Mouse (Mus musculus) adrenal gland, adult (tissue): ENCODE measurements around the gene Dock11.

Source experiments
- DNase-seq, 2 experiments: peaks; one replicate each; pipeline ENCODE4 v3.0.0; 2022 to 2023; ENCODE audit warnings: low spot score in 1 of 2; ENCODE audit not compliant: inconsistent age in 2 of 2

Dock11 gene

DNA sequence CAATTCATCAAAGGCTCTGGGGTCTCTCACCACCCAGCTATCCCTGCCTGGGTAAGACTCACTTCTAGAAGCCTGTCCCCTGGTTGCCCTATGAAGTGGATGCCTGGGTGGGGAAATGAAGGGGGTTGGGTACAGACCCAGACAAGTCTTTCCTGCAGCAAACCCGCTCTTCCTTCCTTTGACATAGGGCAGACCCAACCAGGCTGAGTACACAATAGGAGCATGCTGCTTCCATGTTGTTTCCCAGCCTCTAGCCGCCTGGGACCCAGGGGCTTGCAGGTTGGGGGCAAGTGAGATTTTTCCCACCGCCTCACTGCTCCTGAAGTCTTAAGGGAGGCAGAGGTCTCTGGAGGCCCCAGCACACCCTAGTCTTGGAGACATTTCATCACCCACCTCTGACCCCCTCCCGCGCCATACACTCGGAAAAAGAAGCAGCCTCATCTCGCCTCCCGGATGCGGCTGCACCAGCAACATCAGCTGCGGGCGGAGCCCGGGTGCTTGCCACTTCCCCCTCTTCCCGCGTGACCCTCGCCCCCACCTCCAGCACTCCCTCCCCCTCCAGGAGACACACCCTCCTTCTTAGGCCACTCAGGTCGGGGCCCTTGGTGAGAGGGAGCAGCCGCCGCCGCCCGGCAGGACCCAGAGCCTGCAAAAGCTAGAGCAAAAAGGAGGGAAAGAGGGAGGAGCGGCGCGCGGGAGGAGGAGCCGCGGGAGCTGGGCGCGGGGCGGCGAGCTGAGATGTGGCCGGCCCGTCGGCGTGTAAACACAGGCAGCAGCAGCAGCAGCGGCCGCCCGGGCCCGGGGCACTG, at the start of gene Dock11:
Dock11 (plus strand) TSS at position 746 of the 809 bp plus-strand sequence.
- DNase-seq = peak; percentile 53 to 77

GRCm38 (mm10) chrX:35879703-35880102, 8.9 kb upstream of the Dock11 start:
- no peak for DNase-seq

- DNase-seq = peak; percentile 11 to 50
Observed at GRCm38 (mm10) chrX:35888945-35889799, 540 bp downstream of the Dock11 start.

DNA sequence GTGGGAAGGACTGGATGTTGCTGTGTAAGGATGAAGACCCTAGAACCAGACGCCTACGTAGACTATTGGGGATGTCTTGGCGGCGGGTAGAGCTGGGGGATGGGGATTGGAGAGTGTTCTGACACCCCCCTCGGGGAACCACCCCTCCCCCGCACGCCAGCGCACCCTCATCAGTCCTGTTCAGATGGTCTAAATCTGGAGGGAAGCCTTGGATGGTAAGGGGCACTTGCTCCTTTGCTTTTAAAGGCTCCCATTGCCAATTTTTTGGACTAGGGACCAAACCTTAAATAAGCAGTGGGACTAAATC, 1.1 kb downstream of the Dock11 start:
- DNase-seq = no peak

DNA sequence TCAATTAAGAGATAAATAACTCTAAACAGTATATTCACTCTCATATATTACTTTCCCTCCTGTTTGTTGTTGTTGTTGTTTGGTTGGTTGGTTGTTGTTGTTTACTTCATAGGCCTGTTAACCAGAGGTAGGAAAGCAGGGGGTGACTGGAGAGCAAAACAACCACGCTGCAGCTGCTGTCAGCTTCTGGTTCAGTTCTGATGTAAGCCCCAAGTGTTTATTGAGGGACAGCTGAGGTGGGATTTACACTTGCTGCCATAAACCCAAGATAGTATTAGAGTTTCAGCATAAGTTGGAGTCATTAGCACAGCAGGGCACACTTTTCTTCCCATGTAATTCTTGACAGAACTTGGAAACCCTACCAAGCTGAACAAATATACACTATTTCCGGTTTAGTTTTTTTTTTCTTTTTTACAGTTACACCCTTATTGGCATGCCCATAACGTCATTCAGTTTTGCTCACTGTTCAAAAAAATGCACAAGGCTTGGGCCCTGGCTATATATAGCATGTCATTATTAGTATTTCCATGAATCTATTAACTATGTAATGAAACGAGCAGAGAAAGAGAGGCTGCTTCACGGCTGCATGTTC, 3.0 kb downstream of the Dock11 start:
- no peak for DNase-seq

DNA sequence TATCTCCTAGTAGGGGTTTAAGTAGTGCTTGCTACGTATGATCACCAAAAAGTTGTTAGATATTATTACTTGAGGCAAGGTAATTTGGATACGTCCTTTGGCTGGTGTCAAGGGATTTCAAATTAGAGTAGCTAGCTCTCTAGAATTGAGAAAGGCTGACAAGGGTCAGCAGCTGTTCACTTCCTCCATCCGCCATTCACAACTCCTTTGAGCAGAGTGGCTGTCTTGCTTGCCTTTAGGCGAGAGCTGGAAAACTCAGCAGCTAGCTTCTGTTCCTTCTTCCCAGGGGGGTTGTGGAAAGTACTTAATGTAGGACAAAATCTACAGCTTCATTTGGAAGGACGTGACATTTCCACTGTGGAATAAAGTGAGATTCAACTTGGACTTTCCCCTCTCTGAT, 3.7 kb downstream of the Dock11 start:
- DNase-seq = no peak

DNA sequence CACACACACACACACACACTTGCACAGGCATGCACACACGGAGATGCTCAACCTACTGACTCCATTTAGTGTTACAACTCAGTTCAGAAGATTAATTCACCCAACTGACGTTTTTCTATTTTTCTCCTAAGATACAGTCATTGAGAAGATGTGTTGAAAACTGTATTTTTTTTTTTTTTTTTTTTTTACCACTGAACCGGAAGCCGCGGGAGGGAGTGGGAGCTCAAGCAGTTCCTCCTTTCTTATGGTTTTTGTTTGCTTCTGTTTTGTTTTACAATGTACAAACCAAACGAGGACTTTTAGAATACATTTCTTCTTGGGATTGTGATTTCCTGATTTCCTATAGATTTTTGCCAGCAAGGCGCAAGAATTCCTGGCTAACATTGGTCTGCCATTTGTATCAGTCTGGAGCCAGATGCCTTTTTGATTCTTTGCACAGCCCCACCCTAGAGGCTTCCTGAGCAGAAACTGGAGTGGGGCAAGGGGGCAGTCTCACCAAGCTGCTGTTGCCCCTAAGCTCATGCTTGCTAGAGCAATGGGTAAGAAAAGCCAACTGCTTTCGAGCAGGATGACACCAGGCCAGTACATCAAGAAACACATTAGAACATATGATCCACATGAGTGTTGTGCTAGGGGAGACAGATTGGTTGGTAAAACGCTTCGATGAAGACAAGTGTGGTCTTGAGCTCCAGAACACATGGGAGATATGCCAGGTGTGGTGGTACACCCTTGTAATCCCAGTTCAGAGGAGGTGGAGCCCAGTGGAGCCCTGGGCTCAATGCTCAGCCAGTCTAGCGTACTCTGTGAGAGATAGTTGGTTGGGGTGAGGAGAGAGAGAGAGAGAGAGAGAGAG, 9.2 kb downstream of the Dock11 start:
- no peak for DNase-seq

GRCm38 (mm10) chrX:35898501-35898766, 9.8 kb downstream of the Dock11 start:
- DNase-seq = no peak

GRCm38 (mm10) chrX:35904352-35904751, 15.7 kb downstream of the Dock11 start:
- DNase-seq = peak in 1 of 2 experiments; percentile 61

GRCm38 (mm10) chrX:35906696-35907330, 18.2 kb downstream of the Dock11 start:
- DNase-seq = no peak

- DNase-seq = no peak
Observed at GRCm38 (mm10) chrX:35919558-35919957, 30.9 kb downstream of the Dock11 start.

- DNase-seq = no peak
Observed at GRCm38 (mm10) chrX:35920096-35920607, 31.5 kb downstream of the Dock11 start.

- DNase-seq = no peak
Observed at GRCm38 (mm10) chrX:35921922-35922321, 33.3 kb downstream of the Dock11 start.

- DNase-seq = no peak
Observed at GRCm38 (mm10) chrX:35924705-35925264, 36.2 kb downstream of the Dock11 start.

GRCm38 (mm10) chrX:35930094-35930933, 41.7 kb downstream of the Dock11 start:
- no peak for DNase-seq

DNA sequence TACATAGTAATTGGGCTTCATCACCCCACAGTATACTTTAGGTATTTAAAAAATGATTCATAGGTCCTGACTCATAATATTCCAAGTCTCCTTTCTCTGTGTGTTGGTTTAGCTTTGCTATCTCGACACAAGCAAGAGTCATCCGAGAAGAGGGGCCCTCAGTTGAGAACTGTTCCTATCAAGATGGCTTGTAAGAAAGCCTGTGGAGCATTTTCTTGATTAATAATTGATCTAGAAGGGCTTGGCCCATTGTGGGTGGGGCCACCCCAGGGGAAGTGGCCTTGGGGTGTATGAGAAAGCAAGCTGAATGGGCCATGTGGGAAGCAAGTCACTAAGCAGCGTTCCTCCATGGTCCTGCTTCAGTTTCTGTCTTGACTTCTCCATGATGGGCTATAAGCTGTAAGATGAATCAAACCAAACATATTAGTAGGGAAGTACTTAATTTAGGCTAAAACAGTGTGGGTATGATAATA, 42.3 kb downstream of the Dock11 start:
- no peak for DNase-seq

DNA sequence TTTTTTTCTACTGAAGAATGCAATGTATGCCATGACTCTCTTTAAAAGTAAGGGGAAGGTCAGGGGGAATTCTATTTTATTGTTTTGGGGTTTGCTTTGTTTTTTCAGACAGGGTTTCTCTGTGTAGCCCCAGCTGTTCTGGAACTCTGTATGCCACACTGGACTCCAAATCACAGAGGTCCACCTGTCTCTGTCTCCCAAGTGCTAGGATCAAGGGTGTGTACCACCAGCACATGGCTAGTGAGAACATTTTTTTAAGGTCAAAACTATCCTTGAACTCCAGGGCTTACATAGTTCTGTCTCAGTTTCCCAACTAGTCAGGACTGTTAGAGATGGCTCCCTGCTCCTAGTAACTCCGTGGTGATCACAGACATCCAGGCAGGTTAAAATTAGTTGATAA, 43.3 kb downstream of the Dock11 start:
- DNase-seq = no peak

DNA sequence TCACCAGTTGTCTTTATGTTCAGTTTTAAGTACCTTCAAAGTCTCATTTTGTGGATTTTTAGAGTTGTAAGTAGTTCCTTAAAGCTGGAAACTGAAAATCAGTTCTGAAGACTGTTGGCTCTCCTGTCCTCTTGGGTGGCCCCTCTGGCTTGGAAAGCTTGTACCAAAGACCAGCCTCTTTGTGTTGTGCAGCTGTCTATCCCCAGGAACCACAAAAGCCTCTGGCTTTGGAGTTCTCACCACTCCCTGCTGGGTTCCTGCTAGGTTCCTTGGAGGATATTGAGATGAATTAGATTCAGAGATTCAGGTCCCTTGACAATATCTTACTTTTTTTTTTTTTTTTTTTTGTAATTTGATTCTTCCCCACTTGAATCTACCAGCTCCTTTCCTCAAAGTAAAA, 44.3 kb downstream of the Dock11 start:
- DNase-seq = no peak

- no peak for DNase-seq
Observed at GRCm38 (mm10) chrX:35938112-35938511, 49.5 kb downstream of the Dock11 start.
